Mouse (Mus musculus): Measurements from ENCODE around the gene Dhcr24.

Dhcr24 gene

DNA sequence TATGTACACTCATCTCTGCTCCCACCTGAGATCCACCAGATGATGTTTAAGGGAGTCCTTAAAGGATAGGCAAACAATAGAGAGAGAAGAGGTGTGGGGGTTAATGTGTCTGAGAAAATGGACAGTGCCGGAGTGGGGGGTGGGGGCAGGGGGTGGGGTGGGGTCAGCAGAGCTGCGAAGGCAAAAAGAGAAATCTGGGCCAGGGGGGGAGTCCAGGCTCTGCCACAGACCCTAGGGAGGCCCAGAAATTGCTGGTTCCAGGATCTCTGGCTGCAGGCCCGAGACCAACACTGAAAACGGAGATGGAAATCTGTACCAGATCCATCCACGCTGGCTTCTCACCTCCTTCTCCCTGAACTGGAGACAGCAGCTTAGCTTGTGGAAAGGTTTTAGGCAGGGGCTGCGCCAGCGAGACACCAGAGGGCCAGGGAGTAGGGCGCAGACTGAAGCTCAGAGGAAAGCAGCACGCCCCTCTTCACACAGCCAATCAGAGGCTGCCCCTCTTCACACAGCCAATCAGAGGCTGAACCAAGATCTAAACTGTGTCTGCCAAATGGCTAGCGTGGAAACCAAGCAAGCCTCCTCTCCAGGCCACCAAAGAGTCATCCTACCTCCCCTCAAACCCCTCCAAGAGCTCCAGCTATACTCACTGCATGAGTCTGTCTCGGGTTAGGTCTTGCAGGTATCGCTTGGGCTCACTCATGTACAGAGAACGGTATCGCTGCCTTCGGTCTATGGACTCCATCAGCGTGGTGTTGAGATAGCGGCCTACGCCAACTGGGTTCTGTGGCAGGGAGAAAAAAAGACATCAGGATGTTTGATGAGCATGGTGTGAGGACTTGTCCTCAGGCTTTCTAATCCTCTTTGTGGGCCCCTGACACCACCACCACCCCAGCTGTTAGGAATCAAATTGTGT lies 46.1 kb downstream of the Dhcr24 start:
- DNase-seq = no peak

DNA sequence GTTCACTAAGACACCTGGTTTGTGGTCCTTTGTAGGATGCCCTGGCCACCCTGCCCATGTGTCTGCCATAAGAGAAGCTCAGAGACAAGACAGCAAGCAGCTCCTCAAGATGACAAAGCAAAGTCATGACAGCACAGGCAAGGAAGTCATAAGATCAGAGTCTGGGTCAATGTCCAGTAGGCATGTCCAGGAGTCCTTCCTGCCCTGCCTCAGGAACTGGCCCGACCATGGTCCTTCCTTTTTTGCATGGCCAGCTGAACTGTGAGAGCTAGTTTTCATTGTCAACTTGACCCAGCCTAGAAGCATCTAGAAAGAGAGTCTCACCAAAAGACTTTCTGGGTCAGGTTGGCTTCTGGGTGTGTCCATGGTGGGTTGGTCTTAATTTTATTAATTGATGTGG lies 47.1 kb downstream of the Dhcr24 start:
- peak; percentile 34 for DNase-seq

DNA sequence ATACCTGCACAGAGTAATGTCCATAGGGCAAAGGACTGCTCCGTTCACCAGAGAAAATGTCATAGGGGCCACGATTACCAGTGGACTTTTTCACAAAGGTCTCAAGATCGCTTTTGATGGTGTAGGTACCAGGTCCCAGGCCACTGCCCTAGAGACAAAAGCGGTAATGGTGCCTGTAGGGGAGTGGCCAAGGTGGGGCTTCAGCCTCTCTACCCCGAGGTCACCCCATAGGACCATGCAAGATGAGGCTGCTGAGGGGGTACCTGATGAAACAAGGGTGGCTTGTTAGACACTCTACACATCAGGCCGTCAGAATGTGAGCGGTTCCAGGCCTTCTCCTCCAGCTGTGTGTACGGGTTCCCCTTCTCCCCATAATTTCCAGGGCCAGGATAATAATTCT lies 52.3 kb downstream of the Dhcr24 start:
- no peak for DNase-seq

GRCm38 (mm10) chr4:106613560-106613959 lies 52.7 kb downstream of the Dhcr24 start:
- DNase-seq = no peak

DNA sequence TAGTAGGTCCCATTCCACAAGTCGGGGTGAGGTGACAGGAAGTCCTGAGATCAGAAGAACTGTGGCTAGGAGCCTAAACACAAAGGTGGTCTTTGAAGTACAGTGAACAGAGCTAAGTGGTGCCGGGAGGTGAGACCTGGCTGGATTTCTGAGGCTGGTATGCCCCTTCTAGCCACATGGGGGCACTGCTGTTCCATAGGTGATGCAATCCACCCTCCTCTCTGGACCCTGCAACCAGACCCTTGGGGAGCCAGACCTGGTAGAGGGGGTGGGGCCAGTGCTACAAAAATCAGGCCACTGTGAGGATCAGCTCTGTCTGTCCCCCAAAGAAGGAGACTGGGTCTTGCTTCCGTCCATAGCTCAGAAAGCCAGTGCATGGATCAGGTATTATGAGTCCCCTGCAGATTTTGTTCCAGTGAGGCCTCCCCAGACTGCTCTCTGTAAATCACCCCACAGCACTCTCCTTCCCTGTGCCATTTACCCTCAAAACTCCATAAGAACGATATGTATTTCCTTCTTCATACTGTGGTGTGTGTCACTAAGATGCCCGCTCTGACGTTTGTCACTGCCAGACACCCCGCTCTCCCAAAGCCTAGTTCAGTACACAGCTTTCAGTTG lies 53.5 kb downstream of the Dhcr24 start:
- peak; percentile 61 for DNase-seq

DNA sequence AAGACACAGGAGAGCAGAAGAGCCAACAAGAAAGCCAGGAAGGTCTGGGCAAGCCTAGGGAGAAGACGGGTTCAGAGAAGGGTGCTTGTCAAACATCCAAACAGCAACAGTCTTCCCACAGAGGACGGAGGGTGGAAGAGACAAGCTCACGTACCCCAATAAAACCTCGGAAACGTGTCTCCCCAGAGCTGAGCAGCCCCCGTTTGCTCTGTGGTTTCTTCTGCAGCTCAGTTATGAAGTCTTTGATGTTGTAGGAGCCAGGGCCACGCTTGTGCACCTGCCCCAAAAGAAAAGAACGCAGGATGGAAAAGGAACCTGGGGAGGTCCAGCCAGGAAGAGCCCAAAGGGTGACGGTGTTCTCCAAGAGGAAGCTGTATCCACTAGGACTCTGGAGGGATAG lies 54.0 kb downstream of the Dhcr24 start:
- no peak for DNase-seq

- DNase-seq = no peak
These were observed 54.8 kb downstream of the Dhcr24 start for GRCm38 (mm10) chr4:106615637-106616036.

DNA sequence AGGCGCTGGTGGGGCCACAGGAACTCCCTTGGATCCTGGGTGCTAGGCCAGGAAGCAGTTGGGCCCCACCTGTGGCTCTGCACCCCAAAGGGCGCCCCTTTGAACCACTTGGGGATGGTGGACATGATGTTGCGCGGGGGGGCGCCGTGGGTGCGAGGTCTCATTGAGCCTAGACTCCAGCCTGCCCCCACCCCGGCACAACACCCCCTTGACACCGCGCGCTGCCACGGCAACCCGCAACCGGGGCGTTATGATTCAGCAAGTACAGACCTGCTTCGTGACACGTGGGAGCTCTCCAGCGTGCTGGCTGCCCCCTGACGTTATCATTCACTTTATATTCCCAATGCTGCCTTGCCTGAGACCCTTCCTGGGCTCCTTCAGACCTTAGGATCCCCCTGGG lies 56.2 kb downstream of the Dhcr24 start, which contains the start of gene Lexm:
Gene Lexm, minus strand, starts transcription at position 186 of the 400 bp plus-strand sequence.
- no peak for DNase-seq

DNA sequence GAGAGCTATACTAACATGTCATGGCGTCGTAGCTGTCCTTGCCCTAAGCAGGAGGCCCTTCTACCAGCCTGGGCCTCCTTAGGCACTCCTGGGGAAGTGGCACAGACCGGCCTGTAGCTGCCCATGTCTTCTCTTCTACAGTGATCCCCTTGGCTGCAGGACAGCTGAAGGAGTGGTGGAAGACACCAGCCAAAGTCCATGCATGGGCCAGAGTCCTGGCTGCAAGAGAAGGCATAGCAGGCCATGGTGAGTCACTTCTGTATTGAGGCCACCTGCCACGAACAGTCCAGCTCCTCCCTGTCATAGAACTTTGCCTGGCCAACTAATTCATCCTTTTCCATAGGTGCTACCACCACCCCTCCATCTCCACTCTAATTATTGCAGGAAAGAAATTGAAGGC lies 58.1 kb downstream of the Dhcr24 start:
- DNase-seq = no peak

DNA sequence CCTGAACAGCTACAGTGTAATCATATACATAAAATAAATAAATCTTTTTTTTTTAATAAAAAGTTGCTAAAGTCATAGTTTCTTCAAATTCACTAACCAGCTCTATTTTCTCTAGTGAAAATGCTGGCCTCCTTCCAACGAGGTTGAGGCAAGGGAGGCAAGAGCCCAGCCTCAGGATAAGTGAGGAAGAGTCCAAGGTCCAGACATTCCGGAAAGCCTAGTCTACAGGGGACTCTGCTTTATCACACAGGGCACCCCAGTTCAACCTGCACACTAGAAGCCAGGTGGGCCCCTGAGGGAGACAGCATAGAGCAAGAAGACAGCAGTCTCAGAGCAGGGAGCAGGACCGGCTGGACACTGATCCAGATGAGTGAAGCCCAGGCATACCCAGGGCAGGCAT lies 60.6 kb downstream of the Dhcr24 start:
- peak; percentile 42 for DNase-seq

DNA sequence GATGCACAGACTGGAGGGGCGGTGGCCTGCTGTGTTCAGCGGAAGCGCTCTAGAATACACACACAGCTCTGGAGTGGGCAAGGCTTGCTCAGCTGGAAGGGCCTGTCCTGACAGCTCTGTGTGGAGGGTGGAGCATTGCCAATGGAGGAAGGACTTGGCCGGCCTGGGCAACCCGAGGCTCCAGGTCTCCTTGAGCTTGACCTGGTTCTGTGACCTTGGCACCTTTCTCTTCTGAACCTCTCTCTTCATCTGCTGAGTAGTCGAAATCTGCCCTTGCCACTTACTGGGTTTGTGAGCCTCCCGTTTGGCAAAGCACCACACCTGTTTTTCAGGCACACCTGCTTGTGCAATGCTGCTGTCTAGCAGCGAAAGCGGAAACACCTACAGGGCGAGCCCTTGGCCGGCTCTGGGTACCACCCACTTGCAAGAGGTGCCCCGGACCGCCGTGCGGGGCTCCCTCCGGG lies 61.2 kb downstream of the Dhcr24 start, which contains the start of gene Ttc22:
Gene Ttc22, plus strand, starts transcription at position 403 of the 464 bp plus-strand sequence.
- DNase-seq = peak; percentile 88

GRCm38 (mm10) chr4:106622712-106623111 lies 61.9 kb downstream of the Dhcr24 start:
- DNase-seq = no peak

DNA sequence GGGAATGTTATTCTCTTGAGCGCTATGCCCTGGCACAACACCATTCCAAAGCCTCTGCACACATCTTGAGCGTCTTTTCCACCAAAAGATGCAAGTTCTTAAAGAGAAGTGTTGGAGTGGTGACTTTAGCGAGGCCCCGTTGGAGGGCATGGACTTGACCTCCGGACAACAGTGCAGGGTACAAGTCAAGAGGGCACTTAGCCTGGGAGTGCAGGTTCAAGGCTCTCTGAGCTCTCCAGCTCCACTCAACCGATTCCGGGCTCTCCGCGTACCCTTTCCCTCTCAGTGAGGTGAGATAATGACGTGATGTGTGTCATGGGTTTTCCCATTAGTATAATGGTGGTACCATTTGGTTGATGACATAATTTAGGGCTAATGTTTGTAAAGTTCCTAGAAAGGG lies 63.4 kb downstream of the Dhcr24 start:
- no peak for DNase-seq

GRCm38 (mm10) chr4:106627809-106628208 lies 67.0 kb downstream of the Dhcr24 start:
- DNase-seq = no peak

- DNase-seq = peak; percentile 82
These were observed 68.0 kb downstream of the Dhcr24 start for GRCm38 (mm10) chr4:106628650-106629360.

DNA sequence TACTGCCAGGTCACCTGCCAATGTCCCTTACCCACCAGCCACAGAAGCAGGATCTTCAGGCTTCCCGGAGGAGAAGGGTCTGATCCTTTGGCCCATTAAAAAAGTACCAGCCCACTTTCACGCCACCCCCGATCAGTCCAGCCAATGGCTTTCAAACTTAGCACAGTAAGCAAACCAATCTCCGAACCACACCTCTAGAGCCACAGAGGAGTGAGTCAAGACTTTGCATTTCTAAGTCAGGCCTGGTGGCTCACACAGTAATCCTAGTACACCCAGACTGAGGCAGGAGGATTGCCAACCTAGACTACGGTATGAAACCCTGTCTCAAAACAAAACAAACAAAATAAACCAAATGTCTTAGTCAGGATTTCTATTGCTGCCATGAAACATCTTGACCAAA lies 68.5 kb downstream of the Dhcr24 start:
- no peak for DNase-seq

DNA sequence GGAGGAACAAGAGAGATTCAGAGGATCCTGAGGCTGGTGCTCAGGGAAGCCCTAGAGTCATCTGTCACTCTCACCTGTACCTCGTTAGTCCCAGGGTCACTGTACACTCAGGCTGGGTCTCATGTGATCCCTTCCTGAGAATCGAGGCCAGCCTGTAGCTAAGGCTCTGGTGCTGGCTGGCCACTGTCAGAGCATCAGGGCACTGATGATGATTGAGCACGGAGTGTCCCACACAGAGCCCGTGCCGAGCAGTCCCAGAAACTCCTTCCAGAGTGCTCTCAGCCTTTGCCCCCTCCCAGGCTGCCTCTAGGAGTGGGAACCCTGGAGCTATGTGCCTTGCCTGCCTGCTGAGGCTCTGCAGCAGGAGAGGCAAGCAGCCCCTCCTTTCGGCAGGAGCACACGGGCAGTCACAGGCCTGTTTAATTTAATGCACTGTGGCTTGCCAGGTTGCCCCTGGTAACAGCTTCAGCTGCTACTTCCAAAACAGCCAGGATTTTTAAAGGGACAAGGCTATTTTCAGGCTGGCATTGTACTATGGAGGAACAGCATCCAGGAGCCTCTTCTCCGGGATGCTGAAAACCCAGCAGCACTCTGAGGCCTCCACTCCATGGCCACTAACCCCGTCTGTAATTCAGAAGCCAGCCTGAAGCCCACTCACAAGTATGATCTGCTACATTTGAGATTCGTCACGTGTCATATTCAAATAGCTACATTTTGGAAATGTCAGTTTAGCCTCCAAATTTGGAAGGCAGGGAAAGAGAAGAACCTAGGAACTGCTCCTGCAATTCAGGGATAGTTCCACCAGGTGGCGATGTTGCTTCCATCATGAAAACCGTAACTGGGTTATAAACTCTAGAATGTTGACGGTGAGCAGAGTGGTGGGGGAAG lies 69.7 kb downstream of the Dhcr24 start:
- peak; percentile 63 for DNase-seq

DNA sequence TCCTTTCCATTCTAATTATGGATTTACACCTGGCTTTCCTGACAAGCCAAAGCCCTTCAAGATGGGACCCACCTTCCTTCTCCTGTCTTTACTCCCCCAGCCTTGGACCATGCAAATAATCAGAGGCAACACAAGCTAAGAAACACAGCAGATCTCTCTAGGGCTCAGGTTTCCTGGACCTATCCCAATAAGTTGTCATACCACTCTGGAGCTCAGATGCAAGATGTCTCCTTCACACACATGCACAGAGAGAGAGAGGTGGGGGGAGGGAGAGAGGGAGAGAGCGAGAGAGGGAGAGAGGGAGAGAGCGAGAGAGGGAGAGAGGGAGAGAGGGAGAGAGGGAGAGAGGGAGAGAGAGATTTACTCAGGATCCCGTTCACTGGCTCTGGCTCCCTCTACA lies 71.5 kb downstream of the Dhcr24 start:
- no peak for DNase-seq

DNA sequence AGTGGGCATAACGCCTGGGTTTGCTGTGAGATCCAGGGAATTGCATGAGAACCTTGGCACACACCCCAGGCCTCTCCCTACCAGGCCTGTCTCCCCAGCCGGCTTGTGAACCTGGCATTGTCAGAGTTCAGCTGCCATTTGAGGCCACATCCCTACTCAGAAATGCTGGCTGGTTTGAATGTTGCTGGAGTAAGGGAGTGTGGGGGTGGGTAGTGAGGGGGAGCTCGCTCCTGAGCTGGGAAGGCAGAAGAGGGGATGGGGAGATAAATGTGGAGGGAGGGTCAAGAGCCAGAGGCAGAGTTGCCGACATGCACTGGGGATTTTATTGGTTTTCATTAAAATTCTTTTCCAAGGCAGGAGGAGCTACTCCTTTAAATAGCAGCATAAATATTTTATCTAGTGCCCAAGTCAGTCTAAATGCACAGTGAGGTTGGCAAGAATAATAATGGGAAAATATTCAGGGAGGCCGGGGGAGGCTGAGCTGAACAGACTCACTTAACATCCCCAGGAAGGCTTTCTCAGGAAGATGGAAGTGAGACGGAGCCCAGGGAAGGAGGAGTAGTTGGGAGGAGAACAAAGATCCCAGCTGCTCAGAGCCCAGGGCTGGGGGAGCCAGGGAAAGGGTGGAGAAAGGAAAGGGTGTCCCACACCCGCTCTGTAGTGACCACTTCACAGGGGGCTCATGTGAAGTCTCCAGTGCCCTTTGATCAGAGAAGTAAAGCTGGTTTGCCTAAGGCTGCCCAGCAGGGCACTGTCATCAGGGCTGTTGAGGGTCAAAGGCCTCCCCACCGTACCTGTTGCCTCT lies 72.6 kb downstream of the Dhcr24 start:
- DNase-seq = no peak

GRCm38 (mm10) chr4:106634086-106634479 lies 73.2 kb downstream of the Dhcr24 start:
- no peak for DNase-seq
